Mouse (Mus musculus): Measurements from ENCODE around the gene Nr5a2.
"Not testable (repeated sequence)": the region's sequence is repeated elsewhere in the genome, so short reads cannot be mapped to it uniquely, and the experiment has no call there.

Nr5a2 gene

GRCm38 (mm10) chr1:136832305-136833152 lies 127.7 kb downstream of the Nr5a2 start:
- DNase-seq: peak in 1 of 2 experiments; percentile 11

GRCm38 (mm10) chr1:136830992-136831391 lies 129.3 kb downstream of the Nr5a2 start:
- no peak for DNase-seq

- DNase-seq: no peak
Measured at GRCm38 (mm10) chr1:136829931-136830330, 130.3 kb downstream of the Nr5a2 start.

GRCm38 (mm10) chr1:136823897-136824296 lies 136.4 kb downstream of the Nr5a2 start:
- DNase-seq: no peak

GRCm38 (mm10) chr1:136800625-136801024 lies 159.6 kb downstream of the Nr5a2 start:
- DNase-seq: no peak

- no peak for DNase-seq
Measured at GRCm38 (mm10) chr1:136796361-136797090, 163.7 kb downstream of the Nr5a2 start.

- not testable (repeated sequence) for DNase-seq
Measured at GRCm38 (mm10) chr1:136792957-136793883, 167.0 kb downstream of the Nr5a2 start.

Data from cerebellum, postnatal 25 days (tissue).